Mouse (Mus musculus) spleen, adult 2 months (tissue): ENCODE results near the gene Hdac10. TPM values are rescaled to one million over a fixed set of nuclear protein-coding genes. Genes with fewer than 3 reads are reported as not detected.
A peak's percentile ranks its signal among the peaks of the same experiment; 100 is the strongest.

Experiments used
- DNase-seq, 2 experiments: peaks; one replicate each; pipeline versions ENCODE4 v3.0.0 to v3.0.0-alpha.2; 2012 to 2021; ENCODE audit warnings: low spot score in 2 of 2, low read depth in 1 of 2
- H3K27ac ChIP-seq: fragments of 200-500 bp; 2 replicates; pipeline ENCODE4 v1.5.1; 2012; ENCODE audit warnings: low read length, inconsistent platforms; ENCODE audit not compliant: insufficient read depth
- H3K27me3 ChIP-seq: fragments of 200-500 bp; 2 replicates; pipeline ENCODE4 v1.6.1; 2012; ENCODE audit warnings: mild to moderate bottlenecking, moderate library complexity, low read length, inconsistent platforms; ENCODE audit not compliant: control insufficient read depth, insufficient read depth
- H3K36me3 ChIP-seq: fragments of 200-500 bp; 2 replicates; pipeline ENCODE4 v1.6.1; 2012; ENCODE audit warnings: mild to moderate bottlenecking, low read length, inconsistent platforms; ENCODE audit not compliant: control insufficient read depth, insufficient read depth
- H3K4me1 ChIP-seq: fragments of 200-500 bp; 2 replicates; pipeline ENCODE4 v1.6.1; 2011; ENCODE audit warnings: inconsistent platforms; ENCODE audit not compliant: control insufficient read depth, insufficient read depth, insufficient read length
- H3K4me3 ChIP-seq: fragments of 200-500 bp; 2 replicates; pipeline ENCODE4 v1.5.1; 2011; ENCODE audit warnings: mild to moderate bottlenecking, inconsistent platforms; ENCODE audit not compliant: insufficient read depth, insufficient read length; ENCODE audit errors: extremely low read depth
- CTCF ChIP-seq: fragments of 200-500 bp; IDR thresholded peaks from 2 replicates; pipeline ENCODE4 v1.5.1; 2011; ENCODE audit warnings: mild to moderate bottlenecking, inconsistent platforms; ENCODE audit not compliant: insufficient read depth, insufficient read length, insufficient replicate concordance; ENCODE audit errors: extremely low read depth
- POLR2A ChIP-seq: fragments of 200-500 bp; IDR thresholded peaks from 2 replicates; pipeline ENCODE4 v1.6.1; 2011; ENCODE audit warnings: low read depth, low read length, inconsistent platforms
- WGBS: fragments of 180-500 bp; shearing (Covaris S2); methylation state at CpG from one replicate; pipeline ENCODE4 v1.1.7; 2018; 5-methylcytosine and 5-hydroxymethylcytosine counted together
- polyA plus RNA-seq: library from polyadenylated mRNA; depleted of rRNA; stranded (reverse); fragments of >200 nt; gene quantifications from 2 replicates; pipeline ENCODE4 v1.2.3, GENCODE M21; 2012

The Hdac10 gene
- polyA plus RNA-seq, 1 experiment = 76.2 TPM

DNA sequence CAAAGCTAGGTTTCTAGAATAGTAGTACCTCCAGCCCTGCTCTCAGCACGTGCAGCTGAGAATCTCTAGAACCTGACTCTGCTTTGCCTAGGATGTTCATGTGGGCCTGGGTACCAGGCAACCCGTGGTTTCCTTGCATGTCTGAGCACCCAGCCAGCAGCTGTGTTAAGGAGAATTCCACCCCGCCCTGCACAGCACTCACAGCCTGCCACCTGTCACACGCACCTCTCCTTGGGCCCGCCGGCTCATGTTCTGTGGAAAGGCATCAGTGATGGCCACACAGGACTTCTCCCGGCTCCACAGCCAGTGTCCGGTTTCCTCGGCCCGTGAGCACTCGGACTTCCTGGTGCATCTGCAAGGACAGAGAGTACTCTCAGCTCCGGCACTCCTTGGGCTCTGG lies 37.0 kb upstream of the Hdac10 start:
- TF ChIP-seq POLR2A (no peak), CTCF (no peak)
- no peak for DNase-seq
- Histone ChIP-seq H3K36me3 (0 out of 2 replicates have a peak, but pooled peaks cover 1% of the 10 kb centered on the region), H3K4me1 (no peaks in the 10 kb centered on the region), H3K27ac (no peak overlapping the region), H3K4me3 (no peak overlapping the region), H3K27me3 (no peaks in the 10 kb centered on the region)
- WGBS = 91% methylated on average over 12 of the region's 12 CpGs

DNA sequence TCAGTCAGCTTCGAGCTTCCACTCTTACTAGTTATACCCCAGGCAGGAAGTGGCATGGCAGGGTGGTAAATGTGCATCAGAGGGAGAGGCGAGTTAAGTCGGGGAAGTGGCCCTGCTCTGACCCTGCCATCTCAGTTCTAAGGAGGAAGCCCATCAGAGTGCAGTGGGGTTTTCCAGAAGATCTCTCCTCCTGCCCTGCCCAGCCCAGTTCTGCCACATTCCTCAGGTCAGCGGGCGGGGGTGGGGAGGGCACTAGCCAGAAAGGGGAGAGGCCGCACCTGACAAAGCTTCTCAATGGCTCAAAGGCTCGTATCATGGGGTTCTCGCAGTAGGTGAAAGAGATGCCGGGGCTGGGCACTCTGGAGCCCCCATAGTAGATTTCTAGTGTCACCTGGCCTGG lies 32.9 kb upstream of the Hdac10 start:
- TF ChIP-seq CTCF (no peak), POLR2A (no peak)
- peaks cover 2% of the 10 kb centered on the region; the same call in 1 of the 2 replicates for H3K36me3 ChIP-seq
- DNase-seq = no peak
- no peaks in the 10 kb centered on the region for H3K4me1 ChIP-seq
- H3K4me3 ChIP-seq = no peak overlapping the region
- H3K27ac ChIP-seq = no peak overlapping the region
- no peaks in the 10 kb centered on the region for H3K27me3 ChIP-seq
- 65% methylated on average over 9 of the region's 9 CpGs for WGBS

DNA sequence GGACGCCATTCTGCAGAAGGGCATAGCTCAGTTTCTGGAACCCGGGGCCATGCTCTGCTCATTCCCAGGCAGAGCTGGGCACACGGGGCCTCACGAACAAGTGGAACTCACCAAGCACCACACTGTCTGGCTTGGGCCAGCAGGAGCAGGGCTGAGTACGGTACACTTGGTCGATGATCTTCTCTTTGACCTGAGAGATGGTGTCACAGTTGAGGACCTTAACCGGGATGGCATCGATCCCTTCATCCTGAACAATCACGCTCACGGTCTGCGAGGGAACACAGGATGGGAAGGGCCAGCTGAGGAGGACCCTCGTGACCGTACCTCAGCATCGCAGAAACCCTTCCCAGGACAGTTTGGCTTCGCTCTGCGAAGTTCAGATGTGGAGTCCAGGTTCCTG lies 30.0 kb upstream of the Hdac10 start:
- Histone ChIP-seq H3K36me3 (peaks cover 2% of the 10 kb centered on the region; the same call in 1 of the 2 replicates), H3K27me3 (no peaks in the 10 kb centered on the region), H3K4me1 (no peaks in the 10 kb centered on the region), H3K4me3 (no peak overlapping the region), H3K27ac (no peak overlapping the region)
- TF ChIP-seq POLR2A (no peak), CTCF (no peak)
- 95% methylated on average over 16 of the region's 16 CpGs for WGBS
- no peak for DNase-seq

DNA sequence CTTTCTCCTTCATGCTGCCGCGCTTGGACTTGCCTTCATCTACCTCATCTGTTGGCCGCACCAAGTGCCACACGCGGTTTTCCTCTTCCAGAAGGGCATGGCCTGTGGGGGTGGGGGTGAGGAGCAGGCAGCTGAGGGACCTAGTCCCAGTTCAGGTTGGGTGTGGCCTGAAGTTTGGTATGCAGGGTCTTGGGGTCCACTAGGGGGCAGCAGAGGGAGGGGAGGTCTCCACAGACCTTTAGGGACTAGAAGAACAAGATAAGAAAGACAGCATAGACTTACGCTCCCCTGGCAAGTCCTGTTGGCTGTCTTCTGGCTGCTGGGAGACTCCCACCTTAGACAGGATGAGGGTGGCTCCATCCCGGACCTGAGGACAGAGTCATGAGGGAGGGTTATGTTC lies 29.5 kb upstream of the Hdac10 start:
- peak; percentile 69 to 78 for DNase-seq
- 64% methylated on average over 7 of the region's 7 CpGs for WGBS
- H3K27me3 ChIP-seq = no peaks in the 10 kb centered on the region
- H3K4me1 ChIP-seq = no peaks in the 10 kb centered on the region
- peak; percentile 68; the same call in 1 of the 2 replicates for TF ChIP-seq CTCF
- no peak for TF ChIP-seq POLR2A
- H3K4me3 ChIP-seq = no peak overlapping the region
- no peak overlapping the region for H3K27ac ChIP-seq
- H3K36me3 ChIP-seq = peaks cover 2% of the 10 kb centered on the region; the same call in 1 of the 2 replicates

DNA sequence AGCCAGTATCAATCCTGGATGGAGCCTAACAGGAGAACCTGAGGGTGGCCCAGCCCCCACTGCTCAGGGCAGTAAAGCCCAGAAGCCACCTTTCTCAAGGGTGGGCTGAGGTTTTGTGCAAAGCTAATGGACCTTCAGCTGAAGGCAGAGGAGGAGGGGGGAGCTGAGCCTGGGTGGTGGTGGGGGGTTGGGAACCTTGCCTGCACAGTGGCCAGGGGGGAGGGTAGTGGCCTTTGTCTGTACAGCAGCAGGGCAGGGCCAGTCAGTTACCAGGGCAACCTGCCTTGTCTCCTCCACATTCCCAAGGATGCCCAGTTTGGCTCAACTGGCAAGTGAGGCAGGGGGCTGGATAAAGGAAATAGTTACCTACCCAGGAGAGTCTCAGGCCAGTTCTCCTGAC lies 23.8 kb upstream of the Hdac10 start:
- TF ChIP-seq POLR2A (no peak), CTCF (no peak)
- DNase-seq = no peak
- Histone ChIP-seq H3K36me3 (no peaks in the 10 kb centered on the region), H3K27ac (no peak overlapping the region), H3K27me3 (no peaks in the 10 kb centered on the region), H3K4me1 (peaks cover 16% of the 10 kb centered on the region; the same call in 1 of the 2 replicates), H3K4me3 (no peak overlapping the region)

DNA sequence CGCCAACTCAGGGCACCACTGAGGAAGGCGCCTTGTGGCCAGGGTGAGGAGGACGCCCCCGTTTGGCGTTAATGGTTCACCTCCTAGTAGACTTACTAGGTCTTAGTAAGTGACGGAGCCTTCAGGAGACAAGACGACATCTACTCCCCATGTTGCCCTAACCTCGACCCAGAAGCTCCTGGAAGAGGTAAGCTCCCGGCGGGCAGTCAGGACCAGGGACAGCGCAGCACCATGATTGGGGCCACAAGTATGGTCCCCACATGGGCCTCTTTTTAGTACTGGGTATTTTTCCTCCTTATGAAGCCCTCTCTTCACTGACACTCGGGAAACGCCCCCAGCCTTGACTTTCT lies 21.5 kb upstream of the Hdac10 start:
- H3K27ac ChIP-seq = peak overlapping the region; percentile 36; the same call in 1 of the 2 replicates
- H3K27me3 ChIP-seq = no peaks in the 10 kb centered on the region
- TF ChIP-seq POLR2A (no peak), CTCF (no peak)
- 12% methylated on average over 13 of the region's 13 CpGs for WGBS
- H3K4me1 ChIP-seq = peaks cover 30% of the 10 kb centered on the region; the same call in 1 of the 2 replicates
- no peak overlapping the region; the same call in 1 of the 2 replicates for H3K4me3 ChIP-seq
- peak in 1 of 2 experiments; percentile 55 for DNase-seq
- H3K36me3 ChIP-seq = no peaks in the 10 kb centered on the region

DNA sequence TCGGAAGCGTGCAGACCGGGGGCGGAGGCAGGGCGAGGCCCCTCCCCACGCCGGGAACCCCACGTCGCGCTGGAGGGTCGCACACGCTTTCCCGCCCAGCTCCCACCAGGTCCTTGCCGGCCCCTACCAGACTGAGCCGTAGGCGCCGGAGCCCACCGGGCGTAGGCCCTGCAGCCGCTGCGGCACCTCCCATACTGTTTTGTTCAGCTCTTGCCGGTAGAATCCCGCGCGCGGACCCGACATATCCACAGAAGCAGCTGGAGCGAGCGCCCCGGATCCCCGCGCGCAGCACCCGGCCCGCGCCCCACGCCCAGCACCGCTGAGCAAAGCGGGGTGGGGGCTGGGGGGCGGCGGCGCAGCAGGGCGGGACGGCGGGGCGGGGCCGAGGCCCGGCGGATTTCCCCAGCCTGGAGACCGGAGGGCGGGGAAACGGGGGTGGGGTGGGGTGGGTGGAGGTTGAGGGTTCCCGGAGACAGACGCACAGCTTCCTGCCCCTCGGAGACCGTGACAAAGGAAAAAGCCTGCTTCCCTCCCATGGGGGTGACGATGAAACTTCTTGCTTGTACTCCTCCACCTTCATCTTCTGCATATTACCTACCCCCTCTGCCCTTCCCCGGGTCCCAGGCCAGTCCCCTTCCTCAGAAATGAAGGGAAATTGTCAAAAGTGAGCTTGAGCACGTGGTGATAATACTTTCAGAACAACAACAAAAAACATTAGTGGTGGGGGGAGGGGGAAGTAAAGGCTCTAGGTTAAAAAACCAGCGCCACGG lies 21.0 kb upstream of the Hdac10 start, which contains the start of gene Mapk11:
Gene Mapk11, minus strand, starts transcription at position 358 of the 770 bp plus-strand sequence.
- peak; percentile 19 to 62 for DNase-seq
- Histone ChIP-seq H3K27ac (peak within 1 kb of the TSS; percentile 78), H3K4me1 (peaks cover 33% of the 10 kb centered on the region; the same call in 1 of the 2 replicates), H3K4me3 (peak within 1 kb of the TSS; percentile 82), H3K36me3 (no peaks in the 10 kb centered on the region), H3K27me3 (no peaks in the 10 kb centered on the region)
- TF ChIP-seq CTCF = no peak
- no peak for TF ChIP-seq POLR2A
- WGBS = 1% methylated on average over 61 of the region's 61 CpGs
